Mouse (Mus musculus) bone marrow macrophage, adult 2 months (primary cell): ENCODE results near the gene Fosb.

Experiments
- CTCF ChIP-seq: IDR thresholded peaks from 2 replicates; pipeline ENCODE4 v1.5.1; 2012; ENCODE audit warnings: low read depth, mild to moderate bottlenecking, low read length, moderate library complexity
- POLR2A ChIP-seq: IDR thresholded peaks from 2 replicates; pipeline ENCODE4 v1.6.1; 2012; ENCODE audit warnings: mild to moderate bottlenecking, low read depth, low read length, borderline replicate concordance

DNA sequence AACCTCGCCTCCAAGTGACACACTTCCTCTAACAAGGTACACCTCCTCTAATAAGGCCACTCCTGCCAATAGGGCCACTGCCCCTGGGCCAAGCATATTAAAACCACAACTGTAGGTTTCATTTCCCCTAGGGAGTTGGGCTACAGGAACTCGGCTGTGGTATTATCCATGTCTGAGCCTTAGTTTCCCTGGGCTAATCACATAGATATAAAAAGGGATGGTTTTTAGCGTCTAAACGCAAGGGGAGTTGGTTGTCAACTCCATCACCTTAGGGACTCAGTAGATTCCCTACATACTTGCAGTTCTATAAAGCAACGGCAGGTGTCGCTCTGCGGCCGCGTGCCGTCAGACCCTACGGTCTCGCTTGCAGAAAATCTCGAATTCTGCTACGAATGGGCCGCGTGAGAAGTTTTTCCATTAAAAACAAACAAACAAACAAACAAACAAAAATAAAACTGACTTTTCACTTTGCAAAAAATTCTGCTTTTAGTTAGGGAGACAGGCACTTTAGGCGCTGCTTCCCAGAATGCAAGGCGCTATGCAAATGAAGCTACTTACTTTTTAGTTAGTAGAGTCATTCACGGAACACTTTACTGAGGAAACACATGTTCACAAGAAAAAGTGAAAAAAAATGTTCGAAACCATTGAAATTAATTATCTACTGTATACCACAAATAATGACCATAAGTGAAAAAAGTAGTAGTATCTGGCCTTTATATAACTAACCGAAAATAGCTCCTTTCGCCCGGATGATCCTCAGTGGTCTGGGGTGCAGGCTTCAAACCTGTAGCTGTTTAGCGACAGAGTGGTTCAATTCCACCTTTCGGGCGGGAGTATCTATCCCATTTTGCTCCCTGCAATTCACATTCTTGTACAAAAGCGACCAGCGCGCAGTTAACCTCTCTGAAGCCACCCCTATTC lies 9.1 kb downstream of the Fosb start:
- no peak for TF ChIP-seq POLR2A
- TF ChIP-seq CTCF = peak; percentile 99
